Mouse (Mus musculus) CH12.LX (cell line): Measurements from ENCODE around the gene Gng5. TPM values are rescaled to one million over a fixed set of nuclear protein-coding genes. Genes with fewer than 3 reads are reported as not detected.

Experiments
- DNase-seq: peaks from one replicate; pipeline ENCODE4 v3.0.0-alpha.2; 2013; ENCODE audit errors: extremely low read depth
- H3K27ac ChIP-seq: 2 replicates; pipeline ENCODE4 v1.5.1; 2012; ENCODE audit warnings: low read depth, mild to moderate bottlenecking, control low read depth, moderate library complexity; ENCODE audit not compliant: insufficient read depth
- H3K27me3 ChIP-seq: replicated peaks from 2 replicates; pipeline ENCODE3; 2012; ENCODE audit warnings: inconsistent platforms
- H3K36me3 ChIP-seq, 2 experiments: replicated peaks in 1 of 2; 2 replicates each; pipeline versions ENCODE3 to v1.6.1; 2012; ENCODE audit warnings: inconsistent platforms in 1 of 2, low read length in 1 of 2, mild to moderate bottlenecking in 1 of 2, mixed read lengths in 1 of 2, moderate library complexity in 1 of 2; ENCODE audit not compliant: control insufficient read depth in 1 of 2, insufficient read depth in 1 of 2
- H3K4me1 ChIP-seq, 2 experiments: 2 replicates each; pipeline ENCODE4 v1.6.1; 2012; ENCODE audit warnings: inconsistent platforms in 1 of 2, moderate library complexity in 1 of 2; ENCODE audit not compliant: insufficient read depth in 2 of 2, control insufficient read depth in 1 of 2
- H3K4me2 ChIP-seq: 2 replicates; pipeline ENCODE4 v1.6.1; 2012; ENCODE audit warnings: low read depth, mild to moderate bottlenecking, control low read depth; ENCODE audit not compliant: poor library complexity, insufficient read depth, severe bottlenecking
- H3K4me3 ChIP-seq, 3 experiments: fragments of 150-350 bp in 1 of 3; sonication (generic) in 1 of 3; replicated peaks in 1 of 3; 2 replicates each; pipeline versions ENCODE3 to v1.5.1; 2011 to 2012; ENCODE audit warnings: low read depth in 2 of 3, low read length in 2 of 3, mild to moderate bottlenecking in 2 of 3, moderate library complexity in 2 of 3, control low read depth in 1 of 3, improper control_type of control experiment in 1 of 3, inconsistent platforms in 1 of 3, mixed read lengths in 1 of 3; ENCODE audit not compliant: poor library complexity in 1 of 3
- H3K79me2 ChIP-seq: replicated peaks from 2 replicates; pipeline ENCODE4 v1.6.1; 2012; ENCODE audit warnings: mild to moderate bottlenecking, moderate library complexity; ENCODE audit not compliant: control insufficient read depth, poor library complexity, insufficient read depth, severe bottlenecking; ENCODE audit errors: extremely low read depth
- H3K9ac ChIP-seq: 2 replicates; pipeline ENCODE4 v1.6.1; 2012; ENCODE audit warnings: low read depth, mild to moderate bottlenecking, control low read depth, moderate library complexity; ENCODE audit not compliant: insufficient read depth
- H3K9me3 ChIP-seq: replicated peaks from 2 replicates; pipeline ENCODE3; 2012; ENCODE audit warnings: low read length, inconsistent platforms, mixed read lengths
- CHD1 ChIP-seq: IDR thresholded peaks from 2 replicates; pipeline ENCODE4 v1.6.1; 2012; ENCODE audit warnings: low read depth, low read length, improper control_type of control experiment, inconsistent platforms
- CTCF ChIP-seq, 2 experiments: IDR thresholded peaks in 1 of 2; conservative IDR thresholded peaks in 1 of 2; 2 replicates each; pipeline ENCODE4 v1.5.1; 2011 to 2012; ENCODE audit warnings: low read depth in 2 of 2, low read length in 2 of 2, improper control_type of control experiment in 1 of 2, inconsistent platforms in 1 of 2, mild to moderate bottlenecking in 1 of 2, moderate library complexity in 1 of 2
- ELF1 ChIP-seq: IDR thresholded peaks from 2 replicates; pipeline ENCODE4 v1.6.1; 2014; ENCODE audit warnings: low read depth, mild to moderate bottlenecking, inconsistent platforms, low read length, improper control_type of control experiment
- EP300 ChIP-seq: IDR thresholded peaks from 2 replicates; pipeline ENCODE4 v1.6.1; 2011; ENCODE audit warnings: low read length, improper control_type of control experiment
- GABPA ChIP-seq: IDR thresholded peaks from 2 replicates; pipeline ENCODE4 v1.6.1; 2012; ENCODE audit warnings: low read depth, low read length, improper control_type of control experiment, inconsistent platforms; ENCODE audit not compliant: insufficient replicate concordance
- HCFC1 ChIP-seq: IDR thresholded peaks from 2 replicates; pipeline ENCODE4 v1.6.1; 2012; ENCODE audit warnings: low read depth, mild to moderate bottlenecking, inconsistent platforms, low read length, improper control_type of control experiment
- JUN ChIP-seq: IDR thresholded peaks from 2 replicates; pipeline ENCODE4 v1.6.1; 2011; ENCODE audit warnings: low read depth, mild to moderate bottlenecking, low read length, improper control_type of control experiment, moderate library complexity; ENCODE audit not compliant: insufficient read depth
- KAT2A ChIP-seq: IDR thresholded peaks from 2 replicates; pipeline ENCODE4 v1.6.1; 2012; ENCODE audit warnings: low read length, improper control_type of control experiment, inconsistent platforms; ENCODE audit not compliant: insufficient replicate concordance
- MAFK ChIP-seq: IDR thresholded peaks from 2 replicates; pipeline ENCODE4 v1.6.1; 2011; ENCODE audit warnings: low read length, improper control_type of control experiment; ENCODE audit not compliant: insufficient replicate concordance
- MAX ChIP-seq: IDR thresholded peaks from 2 replicates; pipeline ENCODE4 v1.6.1; 2011; ENCODE audit warnings: low read length, improper control_type of control experiment
- MEF2A ChIP-seq: IDR thresholded peaks from 2 replicates; pipeline ENCODE4 v1.6.1; 2014; ENCODE audit warnings: low read depth, mild to moderate bottlenecking, inconsistent platforms, low read length, improper control_type of control experiment, borderline replicate concordance
- NELFE ChIP-seq: IDR thresholded peaks from 2 replicates; pipeline ENCODE4 v1.6.1; 2011; ENCODE audit warnings: low read depth, low read length, improper control_type of control experiment
- NRF1 ChIP-seq: IDR thresholded peaks from 2 replicates; pipeline ENCODE4 v1.6.1; 2014; ENCODE audit warnings: low read depth, mild to moderate bottlenecking, inconsistent platforms, low read length, improper control_type of control experiment, moderate library complexity
- POLR2A ChIP-seq: IDR thresholded peaks from 2 replicates; pipeline ENCODE4 v1.6.1; 2011; ENCODE audit warnings: low read depth, mild to moderate bottlenecking, improper control_type of control experiment, low read length
- POLR2AphosphoS2 ChIP-seq: IDR thresholded peaks from 2 replicates; pipeline ENCODE4 v1.6.1; 2011; ENCODE audit warnings: low read depth, low read length, improper control_type of control experiment
- RAD21 ChIP-seq: IDR thresholded peaks from 2 replicates; pipeline ENCODE4 v1.6.1; 2011; ENCODE audit warnings: low read depth, mild to moderate bottlenecking, low read length, improper control_type of control experiment, moderate library complexity
- RCOR1 ChIP-seq: conservative IDR thresholded peaks from 2 replicates; pipeline ENCODE4 v1.6.1; 2012; ENCODE audit warnings: low read depth, mild to moderate bottlenecking, inconsistent platforms, low read length, improper control_type of control experiment
- USF2 ChIP-seq: conservative IDR thresholded peaks from 2 replicates; pipeline ENCODE4 v1.6.1; 2011; ENCODE audit warnings: low read depth, low read length, improper control_type of control experiment
- ZMIZ1 ChIP-seq: IDR thresholded peaks from 2 replicates; pipeline ENCODE4 v1.6.1; 2012; ENCODE audit warnings: low read depth, mild to moderate bottlenecking, inconsistent platforms, low read length, improper control_type of control experiment
- ZNF384 ChIP-seq: IDR thresholded peaks from 2 replicates; pipeline ENCODE4 v1.6.1; 2012; ENCODE audit warnings: low read depth, low read length, improper control_type of control experiment, inconsistent platforms
- dilution Hi-C: fragments of 300-500 bp; cut with MboI; formaldehyde crosslinking; loops from 2 replicates; pipeline ENCODE4 v1.14.3; 2020; ENCODE audit warnings: low sequenced_read_pairs; ENCODE audit not compliant: extremely low pct_unique_long_range_greater_than_20kb, extremely low pct_ligation_motif_present
- in situ Hi-C: fragments of 300-500 bp; cut with MboI; formaldehyde crosslinking; loops from 3 replicates; pipeline ENCODE4 v1.14.3; 2019; ENCODE audit warnings: low sequenced_read_pairs, low pct_ligation_motif_present, low pct_unique_long_range_greater_than_20kb, mixed read lengths
- polyA plus RNA-seq: library from polyadenylated mRNA; unstranded; fragments of >175 nt; gene quantifications from 2 replicates; pipeline ENCODE4 v1.2.1, GENCODE M21; 2012; ENCODE audit warnings: low read depth; ENCODE audit not compliant: insufficient read length
- total RNA-seq, 2 experiments: library from RNA; depleted of rRNA; stranded (reverse); fragments of 300-350 nt in 1 of 2; fragments of >200 nt in 1 of 2; gene quantifications; 2 replicates each; pipeline ENCODE4 v1.2.3; 2012 to 2014

Gene Gng5
- total and polyA plus RNA-seq, 3 experiments, result 398 to 677 (median 603) TPM

DNA sequence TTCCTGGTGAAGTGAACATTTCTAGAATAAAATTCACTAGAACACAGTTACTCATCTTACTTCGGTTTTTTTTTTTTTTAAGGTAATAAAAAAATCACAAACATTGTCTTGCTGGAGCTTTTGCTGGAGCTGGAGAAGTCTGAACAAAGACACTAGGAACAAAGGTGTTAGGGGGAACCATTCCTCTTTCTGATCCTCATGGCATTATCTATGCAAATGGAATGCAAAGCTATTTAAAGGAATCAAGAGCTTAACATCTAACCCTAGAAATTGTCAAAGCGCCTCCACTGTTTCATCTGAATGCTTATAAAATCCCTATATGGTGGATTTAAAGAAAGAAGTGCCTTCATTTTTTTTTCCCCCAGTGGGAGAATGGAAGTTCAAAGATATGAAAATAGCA, 28.7 kb downstream of the Gng5 start:
- dilution Hi-C loops, result no loop called here

DNA sequence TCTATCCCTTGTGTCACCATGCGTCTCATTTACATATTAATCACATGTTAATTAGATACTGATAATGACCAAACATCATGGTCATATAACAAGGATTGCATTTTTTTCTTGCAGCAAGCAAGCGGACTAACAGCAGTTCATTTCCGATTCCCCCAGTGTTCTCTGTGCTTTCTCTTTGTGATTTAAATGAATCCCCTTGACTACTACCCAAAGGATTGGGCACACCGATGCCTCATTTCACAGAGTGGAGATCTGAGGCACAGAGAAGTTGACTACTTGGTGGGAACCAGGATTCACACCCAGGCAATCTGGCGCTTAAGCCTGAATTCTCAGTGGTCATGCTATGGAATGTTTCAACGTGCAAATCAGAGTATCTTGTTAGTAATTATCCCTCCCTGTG, 35.4 kb downstream of the Gng5 start:
- no peaks in the 10 kb centered on the region for H3K79me2 ChIP-seq
- no peak overlapping the region for H3K27ac ChIP-seq
- H3K36me3 ChIP-seq, result no peaks in the 10 kb centered on the region
- H3K9ac ChIP-seq, result no peak overlapping the region
- H3K27me3 ChIP-seq, result no peaks in the 10 kb centered on the region
- no peak overlapping the region for H3K4me3 ChIP-seq
- DNase-seq, result no peak
- H3K4me2 ChIP-seq, result no peak overlapping the region
- TF ChIP-seq CHD1 (no peak), RAD21 (no peak), ZNF384 (no peak), NELFE (no peak), EP300 (no peak), CTCF (conservative IDR thresholded peaks at IDR 0.05 in 1 of 2, IDR thresholded peaks at IDR 0.05 in 1 of 2; ENCODE audit: low read depth in 2 of 2, low read length in 2 of 2) (no peak), RCOR1 (no peak), KAT2A (no peak)
- H3K4me1 ChIP-seq, result 0 out of 4 replicates have a peak, but pooled peaks cover 0 to 8% of the 10 kb centered on the region in 2 experiments
- dilution Hi-C loops, result no loop called here
- H3K9me3 ChIP-seq, result no peaks in the 10 kb centered on the region
- in situ Hi-C loops, result no loop called here

More for the DNA sequence above, 28.7 kb downstream of the Gng5 start:
- DNase-seq, result no peak
- no peaks in the 10 kb centered on the region for H3K9me3 ChIP-seq
- no peak overlapping the region for H3K4me2 ChIP-seq
- H3K27me3 ChIP-seq, result no peaks in the 10 kb centered on the region
- H3K9ac ChIP-seq, result no peak overlapping the region
- no peaks in the 10 kb centered on the region for H3K36me3 ChIP-seq
- no peak overlapping the region for H3K4me3 ChIP-seq
- H3K27ac ChIP-seq, result no peak overlapping the region
- 0 out of 4 replicates have a peak, but pooled peaks cover 0 to 6% of the 10 kb centered on the region in 2 experiments for H3K4me1 ChIP-seq
- in situ Hi-C loops, result no loop called here
- TF ChIP-seq POLR2AphosphoS2 (no peak), MEF2A (no peak), HCFC1 (no peak), GABPA (no peak), ELF1 (no peak), JUN (no peak)
- no peaks in the 10 kb centered on the region for H3K79me2 ChIP-seq

GRCm38 (mm10) chr3:146540521-146541273, 41.1 kb downstream of the Gng5 start:
- dilution Hi-C loops, result no loop called here
- H3K27me3 ChIP-seq, result no peaks in the 10 kb centered on the region
- no peak overlapping the region for H3K4me2 ChIP-seq
- no peaks in the 10 kb centered on the region for H3K9me3 ChIP-seq
- H3K36me3 ChIP-seq, result no peaks in the 10 kb centered on the region
- no peaks in the 10 kb centered on the region for H3K79me2 ChIP-seq
- H3K4me3 ChIP-seq, result no peak overlapping the region
- in situ Hi-C loops, result no loop called here
- H3K9ac ChIP-seq, result no peak overlapping the region
- H3K4me1 ChIP-seq, result 0 out of 4 replicates have a peak, but pooled peaks cover 0 to 2% of the 10 kb centered on the region in 2 experiments
- H3K27ac ChIP-seq, result no peak overlapping the region
- TF ChIP-seq MAFK (no peak), HCFC1 (no peak), CHD1 (no peak), MAX (no peak), USF2 (no peak), ZMIZ1 (no peak), JUN (no peak), GABPA (no peak), POLR2A (no peak), NRF1 (no peak)
- DNase-seq, result no peak
